Mouse (Mus musculus): Measurements from ENCODE around the gene Tdgf1.
A peak's percentile ranks its signal among the peaks of the same experiment; 100 is the strongest.

Gene Tdgf1

GRCm38 (mm10) chr9:110953550-110954461 is 7.8 kb upstream of the Tdgf1 start:
- DNase-seq (ENCODE audit: low spot score), result peak; percentile 57

DNA sequence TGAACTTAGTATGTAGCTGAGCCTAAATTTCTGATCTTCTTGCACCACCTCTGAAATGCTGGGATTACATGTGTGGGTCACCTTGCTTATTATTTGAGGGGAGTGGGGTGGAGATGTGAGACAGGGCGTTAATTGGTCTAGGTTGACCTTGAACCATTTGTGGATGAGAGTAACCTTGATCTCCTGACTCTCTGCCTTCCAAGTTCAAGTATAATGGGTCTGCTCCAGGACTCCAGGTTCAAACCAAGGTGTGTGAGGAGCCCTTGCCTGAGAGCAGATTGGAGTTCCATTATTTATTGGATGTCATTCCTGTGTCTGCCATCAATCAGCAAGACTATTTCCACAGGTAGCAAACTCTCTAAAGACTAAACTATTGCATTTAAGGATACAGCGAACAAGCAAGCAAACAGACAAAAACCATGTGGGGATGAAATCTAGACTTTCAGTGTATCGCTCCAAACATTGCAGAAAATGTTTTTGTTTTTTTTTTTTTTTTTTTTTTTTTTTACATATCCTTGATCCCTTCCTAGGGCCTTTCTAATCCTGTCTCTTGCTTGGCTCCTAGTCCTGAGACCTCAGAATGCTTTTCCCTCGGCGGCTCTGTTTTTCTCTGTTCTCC is 7.1 kb upstream of the Tdgf1 start:
- no peak for DNase-seq (ENCODE audit: low spot score)

DNA sequence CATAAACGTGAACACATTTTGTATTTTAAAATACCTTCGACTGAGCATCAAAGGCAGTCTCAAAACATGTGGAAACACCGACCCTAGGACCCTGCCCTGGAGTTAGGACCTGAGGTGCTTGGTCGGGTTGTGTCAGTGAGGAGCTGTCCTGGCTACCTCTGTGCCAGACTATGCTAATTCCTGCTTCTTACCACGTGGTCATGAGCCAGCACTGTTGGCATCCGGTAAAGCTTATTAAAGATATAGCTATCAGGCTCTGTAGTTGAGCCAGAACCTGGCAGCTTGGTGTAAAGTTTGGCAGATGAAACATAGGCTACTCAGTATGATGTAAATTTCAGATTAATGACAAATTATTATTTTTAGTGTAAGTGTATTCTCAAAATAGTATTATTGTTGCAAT is 6.4 kb upstream of the Tdgf1 start:
- no peak for DNase-seq (ENCODE audit: low spot score)

GRCm38 (mm10) chr9:110951866-110952265 is 5.9 kb upstream of the Tdgf1 start:
- no peak for DNase-seq (ENCODE audit: low spot score)

DNA sequence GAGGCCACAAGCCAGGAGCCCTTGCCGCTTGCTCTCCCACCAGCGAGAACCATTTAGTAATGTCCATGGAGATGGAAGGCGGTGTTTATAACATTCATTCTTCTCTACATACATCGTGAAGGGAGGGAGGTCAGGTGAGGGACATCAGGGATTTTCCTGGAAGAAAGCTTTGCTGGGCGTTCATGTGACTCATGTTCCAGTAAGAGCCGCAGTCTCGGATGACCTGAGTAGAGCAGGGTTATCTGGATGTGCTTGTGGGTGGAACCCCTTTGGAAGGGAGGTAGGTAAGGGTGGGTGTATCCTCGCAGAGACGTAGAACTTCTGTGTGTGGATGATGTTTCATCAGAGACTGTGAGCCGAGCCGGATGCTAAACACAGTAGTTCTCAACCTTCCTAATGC is 5.4 kb upstream of the Tdgf1 start, which contains the start of gene Lrrc2:
Lrrc2 (plus strand) TSS at position 149 of the 400 bp plus-strand sequence.
- DNase-seq (ENCODE audit: low spot score), result no peak

DNA sequence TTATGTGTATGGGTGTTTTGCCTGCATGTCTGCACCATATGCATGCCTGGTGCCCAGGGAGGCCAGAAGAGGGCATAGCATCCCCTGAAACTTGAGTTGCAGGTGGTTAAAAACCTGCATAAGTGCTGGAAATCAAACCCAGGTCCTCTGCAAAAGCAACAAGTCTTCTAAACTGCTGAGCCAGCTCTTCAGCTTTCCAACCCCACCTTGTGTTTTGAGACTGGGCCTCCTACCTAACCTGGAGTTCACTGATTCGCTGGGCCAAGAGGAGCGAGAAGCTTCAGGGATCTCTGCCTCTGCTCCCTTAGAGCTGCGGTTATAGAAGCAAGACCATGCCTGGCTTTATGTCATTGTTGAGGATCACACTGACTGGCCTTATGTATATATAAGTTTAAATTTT is 4.2 kb upstream of the Tdgf1 start:
- no peak for DNase-seq (ENCODE audit: low spot score)

DNA sequence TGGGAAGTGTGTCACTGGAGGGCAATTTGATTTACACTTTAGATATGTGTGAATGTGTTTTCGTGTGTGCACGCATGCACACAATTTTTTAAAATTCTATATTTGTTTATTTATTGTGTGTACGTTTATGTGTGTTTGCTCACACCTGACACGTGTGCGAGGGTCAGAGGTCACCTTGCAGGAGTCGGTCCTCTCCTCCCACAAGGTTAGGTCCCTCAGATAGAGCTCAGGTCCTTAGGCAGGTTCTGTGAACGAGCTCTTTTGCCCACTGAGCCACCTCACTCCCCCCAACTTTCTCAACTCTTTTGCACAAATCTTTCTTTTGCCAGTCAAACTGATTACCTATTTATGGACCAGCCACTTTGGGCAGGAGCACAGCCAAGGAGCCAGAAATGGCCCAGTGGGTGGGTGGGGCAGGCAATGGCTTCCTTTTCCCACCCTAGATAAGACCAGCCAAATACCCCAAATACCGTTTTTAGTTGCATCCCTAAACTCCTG is 2.9 kb upstream of the Tdgf1 start:
- no peak for DNase-seq (ENCODE audit: low spot score)

- no peak for DNase-seq (ENCODE audit: low spot score)
These were observed 1.9 kb upstream of the Tdgf1 start for GRCm38 (mm10) chr9:110947900-110948299.

DNA sequence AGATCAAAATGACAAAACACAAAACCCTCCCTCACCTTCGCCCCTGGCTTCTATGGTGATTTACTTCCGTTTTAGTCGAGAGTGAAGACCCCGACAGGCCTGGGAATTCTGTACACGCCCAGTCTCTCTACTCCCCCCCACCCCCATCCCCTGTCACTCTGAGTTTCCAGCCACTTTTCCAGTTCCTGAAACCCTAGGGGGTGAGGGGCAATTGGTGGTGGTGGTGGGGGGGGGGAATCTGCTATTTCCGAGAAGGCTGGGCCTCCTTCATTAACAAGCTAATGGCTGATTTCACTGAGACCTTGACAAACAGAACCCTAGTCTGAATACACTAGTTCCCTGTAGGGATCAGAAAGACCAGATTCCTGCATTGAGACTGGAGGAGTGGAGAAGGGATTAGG is 1.3 kb upstream of the Tdgf1 start:
- DNase-seq (ENCODE audit: low spot score), result no peak

DNA sequence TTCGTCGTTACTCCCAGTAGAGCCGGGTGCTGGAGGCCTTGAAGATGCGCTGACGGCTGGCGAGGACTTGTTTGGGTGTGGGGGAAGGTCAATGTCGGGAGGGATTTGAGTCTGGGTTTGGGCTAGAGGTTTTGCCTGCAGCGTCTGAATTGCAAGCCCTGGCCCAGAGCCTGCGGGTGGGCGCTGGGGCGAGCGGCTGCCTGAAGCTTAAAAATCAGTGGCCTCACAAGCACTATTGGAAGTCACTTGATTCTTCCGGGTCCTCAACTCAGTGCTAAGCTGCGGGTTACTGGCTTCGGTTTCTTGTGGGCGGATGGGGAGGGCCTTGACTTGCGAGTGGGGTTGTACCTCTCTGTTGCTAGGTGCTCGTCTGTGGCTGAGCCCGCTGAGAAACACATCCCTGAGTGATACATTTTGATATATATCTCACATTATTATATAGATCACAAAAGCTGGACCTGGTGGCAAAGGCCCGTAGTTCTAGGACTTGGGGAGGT is 638 bp upstream of the Tdgf1 start:
- no peak for DNase-seq (ENCODE audit: low spot score)

- DNase-seq (ENCODE audit: low spot score), result no peak
These were observed 615 bp downstream of the Tdgf1 start for GRCm38 (mm10) chr9:110945343-110945742.

DNA sequence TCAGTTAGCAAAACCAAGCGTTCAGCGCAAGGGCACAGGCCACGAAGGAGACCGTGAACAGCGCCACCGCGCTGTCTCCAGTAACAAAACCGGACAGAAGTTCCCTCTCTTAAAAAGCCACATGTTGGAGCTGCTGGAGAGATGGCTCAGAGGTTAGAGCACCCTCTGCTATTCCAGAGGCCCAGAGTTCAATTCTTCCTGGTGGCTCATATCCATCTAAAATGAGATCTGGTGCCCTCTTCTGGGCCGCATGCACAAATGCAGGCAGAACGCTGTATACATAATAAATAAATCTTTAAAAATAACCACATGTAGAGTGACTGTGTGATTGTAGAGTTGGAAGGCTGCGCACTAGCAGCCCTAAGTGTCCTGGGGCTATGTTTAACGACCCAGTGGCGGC is 1.7 kb downstream of the Tdgf1 start:
- DNase-seq (ENCODE audit: low spot score), result no peak

DNA sequence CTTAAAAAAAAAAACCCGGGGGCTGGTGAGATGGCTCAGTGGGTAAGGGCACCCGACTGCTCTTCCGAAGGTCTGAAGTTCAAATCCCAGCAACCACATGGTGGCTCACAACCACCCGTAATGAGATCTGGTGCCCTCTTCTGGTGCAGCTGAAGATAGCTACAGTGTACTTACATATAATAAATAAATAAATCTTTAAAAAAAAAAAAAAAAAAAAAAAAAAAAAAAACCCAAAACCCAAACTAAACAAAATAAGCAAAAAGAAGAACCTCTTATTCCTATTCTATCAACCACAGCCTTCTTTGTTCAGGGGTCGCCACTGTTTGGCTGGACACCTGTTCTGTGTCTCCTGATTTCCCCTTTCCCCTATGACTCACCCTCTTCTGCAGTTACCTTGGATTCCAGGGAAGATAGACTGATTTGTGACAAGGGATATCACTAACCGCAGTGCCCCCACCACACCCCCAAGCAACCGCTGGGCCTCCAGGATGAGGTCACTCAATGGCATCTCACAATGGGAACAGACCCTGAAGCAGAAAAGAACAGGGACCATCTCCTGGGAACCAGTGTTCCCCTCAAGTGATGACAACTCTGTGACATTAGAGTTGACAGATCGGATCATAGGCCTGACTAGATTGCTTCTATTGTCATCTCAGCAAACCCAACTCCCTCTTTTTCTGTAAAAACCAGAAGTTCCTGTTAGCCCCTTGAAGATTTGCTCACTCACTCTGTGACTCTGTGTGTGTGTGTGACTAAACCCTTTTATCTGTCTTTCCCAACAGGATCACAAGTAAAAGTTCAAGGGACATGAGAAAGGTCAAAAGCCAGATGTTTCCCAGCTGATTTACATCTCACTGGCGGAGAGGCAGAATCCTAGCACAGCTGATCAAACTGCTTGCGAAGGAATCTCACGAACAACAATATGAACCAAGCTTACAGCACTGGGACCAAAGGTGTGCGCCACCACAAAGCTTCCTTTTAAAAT is 8.2 kb downstream of the Tdgf1 start:
- no peak for DNase-seq (ENCODE audit: low spot score)

DNA sequence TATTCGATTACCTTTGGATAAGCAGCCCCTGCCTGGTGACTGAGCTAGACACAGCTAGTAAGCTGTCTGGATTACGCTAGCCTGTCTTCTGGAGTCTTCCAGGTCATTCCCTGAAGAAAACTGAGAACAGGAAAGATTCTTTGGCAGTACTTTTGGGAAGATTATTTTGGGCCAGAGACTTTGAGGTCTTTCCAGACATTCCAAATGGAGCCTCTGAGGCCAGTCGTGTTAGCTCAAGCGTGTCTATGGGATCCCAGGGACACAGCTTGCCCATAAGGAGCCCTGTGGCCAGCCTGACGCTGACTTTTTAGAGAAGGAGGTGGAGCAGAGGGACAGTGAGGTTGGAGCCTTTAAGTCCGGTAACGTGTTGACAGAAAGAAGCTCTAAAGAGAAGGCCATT is 10.0 kb downstream of the Tdgf1 start:
- no peak for DNase-seq (ENCODE audit: low spot score)

DNA sequence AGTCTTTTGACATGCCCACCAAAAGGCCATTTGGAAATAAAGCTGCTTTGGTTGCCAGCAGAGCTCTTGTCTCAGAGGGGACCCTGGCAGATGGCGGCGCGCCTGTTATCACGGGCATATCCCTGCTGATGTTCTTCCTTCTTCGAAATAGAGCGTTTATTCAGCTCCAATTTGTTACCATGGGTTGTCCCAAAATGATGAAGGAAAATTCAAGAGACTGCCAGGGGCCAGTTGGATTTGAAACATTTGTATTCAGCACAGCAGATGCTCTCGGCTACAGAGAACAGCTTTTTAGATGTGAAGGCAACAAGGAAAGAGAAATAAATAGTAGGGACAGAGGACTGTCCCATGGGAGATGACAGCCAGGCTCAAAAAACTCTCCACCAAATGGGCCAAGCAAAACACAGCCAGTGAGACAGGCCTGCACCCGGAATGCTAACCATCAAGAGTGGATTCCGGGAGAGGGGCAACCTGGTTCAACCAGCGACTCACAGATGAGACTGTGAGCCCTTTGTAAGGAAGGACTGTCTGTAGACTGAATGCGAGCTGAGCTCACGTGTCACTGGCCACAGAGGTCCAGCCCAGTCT is 12.0 kb downstream of the Tdgf1 start:
- DNase-seq (ENCODE audit: low spot score), result no peak

- DNase-seq (ENCODE audit: low spot score), result no peak
These were observed 14.4 kb downstream of the Tdgf1 start for GRCm38 (mm10) chr9:110931573-110931972.

DNA sequence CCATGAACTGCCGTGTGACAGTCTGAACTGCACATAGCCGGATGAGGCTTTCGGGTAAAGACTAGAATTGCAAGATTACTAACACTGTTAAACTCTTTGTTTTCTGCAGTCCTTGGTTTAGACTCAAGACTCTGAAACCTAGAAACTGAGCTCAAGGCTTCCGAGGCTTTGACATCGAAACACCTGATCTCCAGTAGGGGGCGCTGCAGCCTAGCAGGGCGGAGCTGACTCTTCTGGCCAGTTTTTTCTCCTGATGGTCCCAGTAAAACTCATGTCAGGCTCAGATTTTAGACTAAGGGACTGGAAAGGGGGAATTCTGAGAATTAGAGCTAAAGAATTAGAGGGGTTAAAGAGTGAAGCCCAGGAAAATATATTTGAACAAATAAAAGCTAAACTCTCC is 23.2 kb downstream of the Tdgf1 start:
- peak; percentile 69 for DNase-seq (ENCODE audit: low spot score)

DNA sequence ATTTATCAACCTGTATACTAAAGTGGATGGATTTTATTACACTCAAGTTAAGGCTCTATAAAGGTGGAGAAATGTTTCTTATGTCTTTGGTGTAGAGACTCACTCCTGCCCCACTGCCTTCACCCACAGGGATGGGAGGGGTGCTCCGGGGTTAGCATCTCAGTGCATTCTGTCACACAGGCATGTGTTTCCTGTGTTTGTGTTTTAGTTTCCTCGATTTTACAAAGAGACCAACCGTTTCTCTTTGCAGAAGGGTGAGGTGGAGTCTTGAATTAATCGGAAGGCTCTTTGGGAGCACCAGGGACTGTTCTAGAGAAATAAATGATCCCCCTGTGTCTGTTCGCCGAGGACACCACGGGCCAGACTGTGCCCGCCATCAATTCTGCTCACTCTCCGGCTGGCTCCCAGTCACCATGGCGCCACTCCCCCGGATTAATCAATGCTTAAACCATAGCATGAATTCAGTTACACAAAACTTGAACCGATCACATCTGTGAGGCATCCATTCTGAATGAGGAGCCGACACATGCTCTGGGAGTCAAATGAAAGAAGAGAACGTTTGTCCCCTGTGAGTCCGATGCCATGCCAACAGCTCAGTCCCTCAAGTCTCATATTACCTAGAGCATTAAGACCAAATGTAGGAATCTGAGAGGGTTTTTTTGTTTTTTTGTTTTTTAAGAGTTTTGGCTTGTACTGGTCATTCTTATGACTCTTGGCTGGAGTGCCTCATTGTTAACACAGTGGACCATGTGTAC is 25.1 kb downstream of the Tdgf1 start:
- DNase-seq (ENCODE audit: low spot score), result no peak

- DNase-seq (ENCODE audit: low spot score), result no peak
These were observed 29.2 kb downstream of the Tdgf1 start, which contains the start of gene Fam240a for GRCm38 (mm10) chr9:110916786-110917185. TSS of gene Fam240a (minus strand) at chr9:110916861.

DNA sequence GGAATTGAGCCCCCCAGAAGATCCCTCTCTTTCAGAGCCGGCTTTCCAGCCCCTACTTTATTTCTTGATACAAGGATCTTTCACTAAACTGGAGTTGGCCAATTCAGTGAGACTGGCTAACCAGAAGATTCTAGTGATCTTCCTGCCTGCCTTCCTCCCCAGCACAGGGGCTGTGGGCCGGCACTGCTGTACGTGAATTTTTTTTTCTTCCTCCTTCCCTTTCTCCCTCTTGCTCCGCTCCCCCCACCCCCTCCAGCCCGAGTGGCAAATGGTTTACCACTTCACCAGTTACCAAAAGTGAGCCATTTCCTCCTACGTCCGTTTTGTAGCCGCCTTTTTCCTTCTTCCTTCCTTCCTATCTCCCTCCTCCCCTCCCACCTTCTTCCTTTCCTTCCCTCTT is 30.5 kb downstream of the Tdgf1 start:
- DNase-seq (ENCODE audit: low spot score), result no peak
